Mouse (Mus musculus) ES-Bruce4 (cell line): ENCODE data around the gene Dnah3.

Experiments used
- CTCF ChIP-seq: IDR thresholded peaks from one replicate; pipeline ENCODE4 v1.8.1; 2011; ENCODE audit warnings: low read depth, low read length
- POLR2A ChIP-seq: IDR thresholded peaks from one replicate; pipeline ENCODE4 v1.8.1; 2011; ENCODE audit warnings: low read length; ENCODE audit not compliant: insufficient read depth

GRCm38 (mm10) chr7:120102164-120102972 lies 7.3 kb upstream of the Dnah3 start, which contains the start of gene Tmem159:
- TF ChIP-seq CTCF (no peak), POLR2A (peak; percentile 47)
